Mouse (Mus musculus) macrophage (primary cell): Measurements from ENCODE around the gene Slc4a8. TPM values are rescaled to one million over a fixed set of nuclear protein-coding genes. Genes with fewer than 3 reads are reported as not detected.
"Not testable (repeated sequence)": the region's sequence is repeated elsewhere in the genome, so short reads cannot be mapped to it uniquely, and the experiment has no call there.

Experiments used
- H3K27ac ChIP-seq: fragments of 350-480 bp; formaldehyde crosslinking; 2 replicates; pipeline ENCODE4 v1.9.0; 2021
- H3K36me3 ChIP-seq: fragments of 350-480 bp; formaldehyde crosslinking; 2 replicates; pipeline ENCODE4 v1.9.0; 2021; ENCODE audit errors: inconsistent target
- H3K4me3 ChIP-seq: fragments of 350-480 bp; formaldehyde crosslinking; 2 replicates; pipeline ENCODE4 v1.9.0; 2021; ENCODE audit errors: inconsistent target
- H3K79me2 ChIP-seq: fragments of 350-480 bp; formaldehyde crosslinking; 2 replicates; pipeline ENCODE4 v1.9.0; 2021; ENCODE audit errors: inconsistent target
- WGBS: methylation state at CpG from one replicate; pipeline ENCODE4 v1.1.7; 2026; ENCODE audit warnings: inconsistent platforms; ENCODE audit not compliant: missing documents; 5-methylcytosine and 5-hydroxymethylcytosine counted together
- polyA plus RNA-seq: library from polyadenylated mRNA; stranded (reverse); fragments of 250-400 nt; gene quantifications from 3 replicates; pipeline ENCODE4 v1.2.4, GENCODE M21; 2018; ENCODE audit warnings: inconsistent platforms

Slc4a8 gene
- polyA plus RNA-seq, 1 experiment from 2014 or later = 0.11 TPM

DNA sequence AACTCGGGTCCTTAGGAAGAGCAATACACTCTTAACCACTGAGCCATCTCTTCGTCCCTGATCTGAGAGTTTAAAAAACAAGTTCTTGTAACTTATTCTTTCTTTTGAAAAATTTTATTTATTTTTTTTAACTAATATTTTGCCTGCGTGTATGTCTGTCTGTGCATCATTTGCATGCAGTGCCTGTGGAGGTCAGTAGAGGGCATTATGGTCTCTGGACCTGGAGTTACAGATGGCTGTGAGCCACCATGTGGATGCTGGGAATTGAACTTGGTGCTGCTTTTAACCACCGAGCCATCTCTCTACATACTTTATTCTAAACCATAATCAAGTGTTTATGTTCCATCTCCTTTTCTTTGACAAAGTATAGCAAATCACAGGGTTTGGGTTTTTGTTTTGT is 11.1 kb downstream of the Slc4a8 start:
- Histone ChIP-seq H3K79me2 (no peaks in the 10 kb centered on the region), H3K4me3 (no peak overlapping the region), H3K27ac (no peak overlapping the region), H3K36me3 (no peaks in the 10 kb centered on the region)
- WGBS = 79% methylated on average over 4 of the region's 4 CpGs

DNA sequence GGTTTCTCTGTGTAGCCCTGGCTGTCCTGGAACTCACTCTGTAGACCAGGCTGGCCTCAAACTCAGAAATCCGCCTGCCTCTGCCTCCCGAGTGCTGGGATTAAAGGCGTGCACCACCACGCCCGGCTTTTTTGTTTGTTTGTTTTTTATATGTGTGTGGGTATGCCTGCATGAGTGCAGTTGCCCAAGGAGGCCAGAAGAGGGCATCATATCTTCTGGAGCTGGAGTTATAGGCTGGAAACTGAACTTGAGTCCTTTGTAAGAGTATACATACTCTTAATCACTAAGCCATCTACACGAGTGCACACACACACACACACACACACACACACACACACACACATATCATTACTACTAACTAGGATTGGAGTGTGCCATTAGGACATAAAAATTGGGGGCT is 12.3 kb downstream of the Slc4a8 start:
- not testable (repeated sequence) for H3K27ac ChIP-seq, H3K79me2 ChIP-seq, H3K4me3 ChIP-seq, H3K36me3 ChIP-seq
- WGBS = 97% methylated on average over 5 of the region's 6 CpGs

DNA sequence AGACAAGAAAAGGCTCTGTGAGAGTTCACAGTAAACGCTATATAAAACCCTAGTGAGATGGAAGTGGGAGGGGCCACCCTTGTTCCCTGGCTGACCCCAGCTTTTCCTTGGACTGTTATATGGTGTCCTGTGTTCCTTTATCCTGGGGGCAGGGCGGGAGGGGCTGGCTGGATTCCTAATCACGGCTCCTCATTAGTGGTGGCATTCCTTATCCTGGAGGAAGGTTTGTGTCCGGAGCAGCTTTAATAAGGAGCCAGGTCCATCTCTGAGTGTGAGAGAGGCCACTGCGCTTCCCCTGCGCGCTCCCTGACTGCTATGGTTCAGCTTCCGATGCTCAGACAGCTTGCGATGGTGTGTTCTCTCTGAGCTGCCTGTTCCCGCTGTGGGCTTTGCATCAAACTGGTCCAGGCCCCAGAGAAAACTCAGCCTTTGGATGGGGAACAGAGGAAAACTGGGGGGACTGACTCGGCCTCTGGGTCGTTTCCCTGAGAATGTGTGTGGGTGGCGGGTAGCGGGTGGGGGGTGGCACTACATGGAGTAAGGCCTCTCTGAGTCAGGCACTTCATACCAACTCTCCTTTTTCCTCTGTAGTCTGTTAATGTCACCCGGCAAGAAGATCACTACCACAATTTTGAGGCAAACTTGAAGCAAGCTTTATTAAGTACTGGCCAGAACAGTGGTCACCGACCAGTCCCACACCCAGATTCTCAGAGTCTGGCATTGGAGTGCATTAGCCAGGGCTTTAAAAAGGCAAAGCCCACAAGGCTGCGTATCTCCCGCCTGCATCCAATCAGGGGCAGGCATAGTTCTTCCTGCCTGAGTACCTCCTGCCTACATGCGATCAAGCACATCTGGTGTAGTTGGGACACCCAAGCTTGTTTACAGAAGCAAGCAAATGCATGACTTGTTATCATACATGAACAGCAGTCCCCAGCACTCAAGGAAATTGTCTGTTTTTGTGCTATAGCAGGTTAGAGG is 13.9 kb downstream of the Slc4a8 start:
- Histone ChIP-seq H3K4me3 (no peak overlapping the region), H3K36me3 (no peaks in the 10 kb centered on the region), H3K27ac (no peak overlapping the region), H3K79me2 (no peaks in the 10 kb centered on the region)
- WGBS = 82% methylated on average over 19 of the region's 19 CpGs

DNA sequence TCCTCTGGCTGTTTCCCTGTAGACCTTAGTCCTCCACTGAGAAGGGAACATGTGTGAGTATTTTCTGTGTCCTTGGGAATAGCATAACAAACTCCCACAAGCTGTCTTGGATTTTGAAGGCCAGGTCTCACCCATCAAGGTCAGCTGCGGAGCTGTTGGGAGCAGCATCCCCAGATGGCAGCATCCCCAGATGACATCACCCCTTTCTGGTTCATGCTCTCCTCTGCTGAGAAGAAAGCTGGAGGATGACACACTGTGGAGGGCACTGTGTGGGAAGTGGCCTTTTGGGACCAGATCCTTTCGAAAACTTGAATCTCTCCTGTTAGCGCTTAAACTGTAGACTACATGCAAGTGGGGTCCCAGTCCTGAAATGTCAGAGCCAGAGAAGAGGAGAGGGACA is 14.9 kb downstream of the Slc4a8 start:
- Histone ChIP-seq H3K27ac (no peak overlapping the region), H3K4me3 (no peak overlapping the region), H3K79me2 (no peaks in the 10 kb centered on the region), H3K36me3 (no peaks in the 10 kb centered on the region)
- WGBS = 95% methylated on average over 3 of the region's 3 CpGs

DNA sequence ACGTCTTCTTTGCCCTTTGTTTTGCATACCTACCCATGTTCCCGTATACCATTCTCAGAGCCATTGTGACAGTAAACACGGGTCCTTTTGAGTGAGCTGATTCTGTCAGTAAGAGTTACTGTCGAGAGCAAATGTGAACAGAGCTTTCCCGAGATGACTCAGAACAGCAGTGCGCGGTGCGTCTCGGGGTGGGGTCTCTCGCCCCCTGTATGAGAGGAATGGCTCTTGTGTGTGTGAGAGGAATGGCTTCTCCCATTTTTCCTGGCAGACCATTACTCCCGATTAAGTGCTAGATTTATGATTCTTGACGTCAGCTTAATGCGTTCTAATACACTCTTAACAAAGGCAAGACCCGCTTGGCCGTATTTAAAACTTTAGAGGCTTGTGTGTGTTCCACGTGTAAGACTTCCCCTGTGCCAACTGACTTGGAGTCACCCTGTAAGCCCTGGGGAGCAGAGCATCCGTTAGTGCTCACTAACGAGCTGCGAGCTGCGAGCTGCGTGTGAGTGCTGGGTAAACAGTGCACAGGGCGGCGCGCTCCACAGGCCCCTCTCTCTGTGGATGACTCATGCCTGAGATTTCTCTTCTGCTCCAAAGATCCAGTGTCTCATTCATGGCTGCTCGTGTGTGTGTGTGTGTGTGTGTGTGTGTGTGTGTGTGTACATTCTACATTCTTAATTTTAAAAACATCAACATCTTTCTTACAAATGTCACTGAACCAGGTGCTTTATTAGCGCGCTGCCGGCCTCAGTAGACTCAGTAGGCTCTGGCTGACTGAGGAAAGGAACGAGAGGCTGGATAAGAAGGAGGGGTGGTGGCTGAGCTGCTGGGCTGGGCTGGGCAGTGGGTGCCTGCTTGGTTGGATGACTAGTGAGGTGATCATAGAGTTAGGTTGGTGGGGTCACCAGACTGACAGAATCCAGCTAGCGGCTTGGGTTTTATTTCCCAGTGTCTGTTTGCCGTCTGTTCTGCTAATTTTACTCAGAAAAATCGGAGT is 15.8 kb downstream of the Slc4a8 start:
- H3K36me3 ChIP-seq = no peaks in the 10 kb centered on the region
- WGBS = 78% methylated on average over 31 of the region's 32 CpGs
- H3K4me3 ChIP-seq = no peak overlapping the region
- H3K27ac ChIP-seq = no peak overlapping the region
- no peaks in the 10 kb centered on the region for H3K79me2 ChIP-seq

DNA sequence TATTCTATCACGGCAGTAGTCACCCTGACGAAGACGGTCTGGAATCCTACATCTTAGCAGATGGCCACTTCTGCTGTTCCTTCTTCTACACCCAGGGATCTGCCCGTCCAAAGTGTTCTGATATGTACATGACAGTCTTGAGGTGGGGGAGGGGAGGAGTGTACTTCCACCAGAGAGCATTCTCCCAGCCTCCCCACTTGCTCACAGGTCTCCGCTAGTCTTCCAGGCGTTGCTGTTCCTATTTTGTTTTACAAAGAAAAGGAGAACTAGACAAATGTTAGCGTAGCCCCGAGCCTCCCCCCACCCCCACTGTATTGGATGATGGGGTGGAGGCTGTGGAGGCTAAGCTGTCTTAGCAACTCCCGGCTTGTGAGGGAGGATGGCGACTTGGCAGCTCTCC is 18.3 kb downstream of the Slc4a8 start:
- Histone ChIP-seq H3K27ac (no peak overlapping the region), H3K36me3 (no peaks in the 10 kb centered on the region), H3K4me3 (no peak overlapping the region), H3K79me2 (no peaks in the 10 kb centered on the region)
- WGBS = 38% methylated on average over 10 of the region's 10 CpGs

DNA sequence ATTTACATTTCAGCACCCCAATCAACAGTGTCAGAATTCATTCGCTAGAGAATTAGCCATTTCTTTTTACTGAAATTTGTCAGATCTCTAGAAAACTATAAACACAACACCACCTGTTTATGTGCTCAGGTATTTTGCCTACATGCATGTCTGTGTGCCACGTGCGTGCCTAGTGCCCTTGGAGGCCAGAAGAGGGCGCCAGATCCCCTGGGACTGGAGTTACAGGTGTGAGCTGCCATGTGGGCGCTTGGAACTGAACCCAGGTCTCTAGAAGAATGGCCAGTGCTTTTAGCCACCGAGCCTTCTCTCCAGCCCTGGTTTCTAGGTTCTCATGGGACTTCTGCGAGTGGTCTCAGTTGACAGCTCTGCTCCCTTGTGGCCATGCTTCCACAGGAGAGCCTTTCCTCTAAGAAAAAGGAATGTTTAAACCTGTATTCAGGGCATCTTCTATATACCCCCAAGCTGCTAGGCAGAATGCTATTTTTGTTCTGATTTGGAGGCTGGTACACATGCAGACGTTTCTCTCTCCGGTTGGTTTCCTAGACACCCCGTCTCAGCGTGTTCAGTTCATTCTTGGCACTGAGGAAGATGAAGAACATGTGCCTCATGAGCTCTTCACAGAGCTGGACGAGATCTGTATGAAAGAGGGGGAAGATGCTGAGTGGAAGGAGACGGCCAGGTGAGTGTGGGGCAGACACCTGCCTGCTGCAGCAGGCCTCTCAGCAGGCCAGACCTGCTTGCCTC is 21.9 kb downstream of the Slc4a8 start:
- Histone ChIP-seq H3K36me3 (no peaks in the 10 kb centered on the region), H3K4me3 (no peak overlapping the region), H3K27ac (no peak overlapping the region), H3K79me2 (no peaks in the 10 kb centered on the region)
- 91% methylated on average over 13 of the region's 13 CpGs for WGBS

DNA sequence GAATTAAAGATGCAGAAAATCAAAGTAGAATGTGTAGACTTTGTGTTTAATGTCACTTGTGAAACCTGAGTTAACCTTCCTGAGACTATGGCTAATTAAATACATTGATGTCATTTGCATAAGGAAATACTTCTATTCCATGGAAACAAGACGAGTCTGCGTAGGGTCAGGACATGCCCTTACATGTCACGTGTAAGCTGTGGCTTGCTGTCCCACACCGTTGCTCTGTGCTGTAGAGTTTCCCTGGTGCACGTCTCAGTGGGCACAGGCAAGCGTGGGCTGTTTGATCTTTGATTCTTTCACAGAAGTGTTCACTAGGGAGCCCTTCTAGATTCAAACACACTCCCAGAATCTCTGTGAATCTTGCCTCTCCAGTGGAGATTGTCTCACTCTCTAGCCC is 28.7 kb downstream of the Slc4a8 start:
- Histone ChIP-seq H3K79me2 (no peaks in the 10 kb centered on the region), H3K36me3 (no peaks in the 10 kb centered on the region), H3K4me3 (no peak overlapping the region), H3K27ac (no peak overlapping the region)
- WGBS = 93% methylated on average over 6 of the region's 6 CpGs

DNA sequence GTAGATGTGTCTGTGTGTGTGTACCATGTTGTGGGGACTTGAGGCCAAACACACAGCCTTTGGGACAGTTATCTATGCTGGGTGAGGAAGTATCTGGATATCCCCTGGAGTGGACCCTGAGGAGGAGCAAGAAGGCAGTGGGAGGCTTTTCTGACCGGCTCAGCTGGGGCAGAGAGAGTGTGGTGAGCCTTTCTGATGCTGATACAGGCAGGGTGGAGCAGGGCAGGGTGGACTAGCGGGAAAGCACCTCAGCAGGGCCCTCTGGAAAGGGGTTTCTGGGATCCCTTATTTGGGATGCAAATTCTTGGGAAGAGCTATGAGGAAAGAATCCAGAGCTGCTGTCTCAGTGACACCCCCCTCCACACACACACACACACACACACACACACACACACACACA is 30.8 kb downstream of the Slc4a8 start:
- Histone ChIP-seq H3K79me2 (no peaks in the 10 kb centered on the region), H3K4me3 (no peak overlapping the region), H3K36me3 (no peaks in the 10 kb centered on the region), H3K27ac (no peak overlapping the region)
- 89% methylated on average over 2 of the region's 2 CpGs for WGBS

DNA sequence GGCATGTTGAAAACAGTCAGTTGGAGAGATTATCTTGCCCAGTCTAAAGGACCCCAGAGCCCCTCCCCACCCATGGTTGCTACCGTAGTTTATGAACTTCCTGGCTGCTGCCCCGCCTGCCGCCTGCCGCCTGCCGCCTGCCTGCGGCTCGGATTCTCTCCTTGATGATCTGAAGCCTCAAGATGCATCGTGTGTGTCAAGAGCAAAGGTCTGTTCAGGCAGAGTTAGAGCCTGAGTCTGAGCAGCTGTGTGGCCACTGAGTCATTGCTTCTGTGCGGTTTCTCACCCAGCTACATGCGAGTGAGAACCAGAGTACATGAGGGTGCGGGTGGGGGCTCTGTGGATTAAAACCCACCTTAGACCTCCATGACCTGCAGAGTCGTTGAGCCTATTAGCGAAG is 39.4 kb downstream of the Slc4a8 start:
- Histone ChIP-seq H3K36me3 (no peaks in the 10 kb centered on the region), H3K4me3 (no peak overlapping the region), H3K27ac (no peak overlapping the region), H3K79me2 (no peaks in the 10 kb centered on the region)
- 81% methylated on average over 13 of the region's 13 CpGs for WGBS

DNA sequence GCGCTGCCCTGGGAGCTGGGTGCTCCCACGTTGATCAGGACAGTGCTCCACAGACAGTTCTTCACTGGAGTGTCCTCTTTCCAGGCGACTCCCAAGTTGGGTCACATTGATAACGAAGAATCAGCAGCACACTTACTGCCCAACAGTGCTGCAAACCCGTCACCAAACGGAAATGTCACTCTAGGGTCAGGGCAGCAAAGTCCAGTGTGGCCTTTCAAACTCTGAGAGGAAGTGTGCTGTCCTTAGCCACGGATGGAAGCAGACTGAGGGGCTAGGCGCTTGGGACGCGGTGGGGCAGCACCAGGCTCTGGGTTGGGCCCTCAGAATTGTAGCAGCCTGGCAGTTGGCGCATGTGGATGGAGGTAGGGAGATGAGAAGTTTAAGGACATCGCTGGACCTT is 46.5 kb downstream of the Slc4a8 start:
- 84% methylated on average over 12 of the region's 12 CpGs for WGBS
- Histone ChIP-seq H3K36me3 (no peaks in the 10 kb centered on the region), H3K79me2 (no peaks in the 10 kb centered on the region), H3K4me3 (no peak overlapping the region), H3K27ac (no peak overlapping the region)

DNA sequence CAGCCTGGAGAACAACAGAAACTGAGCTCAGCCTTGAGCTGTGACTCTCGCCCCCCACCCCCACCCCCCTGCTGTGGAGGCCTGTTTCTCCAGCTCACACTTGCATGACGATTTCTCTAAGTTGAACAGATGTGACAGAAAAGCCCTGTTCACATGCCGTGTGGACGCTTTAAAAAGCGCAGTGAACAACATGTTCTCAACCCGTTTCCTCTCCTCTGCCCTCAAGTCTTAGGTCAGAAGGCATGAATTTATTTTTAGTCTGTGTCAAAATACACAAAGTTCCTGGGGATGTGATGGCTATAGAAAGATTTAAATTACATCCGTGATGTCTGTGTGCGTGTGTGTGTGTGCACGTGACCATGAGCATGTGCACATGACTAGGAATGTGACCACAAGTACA is 46.9 kb downstream of the Slc4a8 start:
- WGBS = 50% methylated on average over 9 of the region's 9 CpGs
- Histone ChIP-seq H3K27ac (no peak overlapping the region), H3K36me3 (no peaks in the 10 kb centered on the region), H3K4me3 (no peak overlapping the region), H3K79me2 (no peaks in the 10 kb centered on the region)

DNA sequence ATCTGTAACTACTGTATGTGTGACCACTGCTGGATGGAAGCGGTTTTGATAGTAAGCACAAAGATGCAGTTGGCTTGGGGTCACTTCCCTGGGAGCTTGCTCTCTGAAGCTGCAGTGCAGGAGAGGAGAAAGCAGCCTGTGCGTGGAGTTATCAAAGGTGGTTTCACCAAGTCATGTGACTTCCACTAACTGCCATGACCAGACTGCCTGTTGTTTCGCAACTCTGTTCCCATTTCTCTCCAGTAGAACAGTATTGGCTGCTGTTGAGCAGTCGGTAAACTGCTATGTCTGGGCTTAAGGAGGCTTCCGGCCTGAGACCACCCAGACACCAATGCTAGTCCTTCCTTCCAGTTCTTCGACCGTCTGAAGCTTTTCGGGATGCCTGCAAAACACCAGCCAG is 48.7 kb downstream of the Slc4a8 start:
- Histone ChIP-seq H3K79me2 (no peaks in the 10 kb centered on the region), H3K27ac (no peak overlapping the region), H3K36me3 (no peaks in the 10 kb centered on the region), H3K4me3 (no peak overlapping the region)
- 7% methylated on average over 8 of the region's 8 CpGs for WGBS

DNA sequence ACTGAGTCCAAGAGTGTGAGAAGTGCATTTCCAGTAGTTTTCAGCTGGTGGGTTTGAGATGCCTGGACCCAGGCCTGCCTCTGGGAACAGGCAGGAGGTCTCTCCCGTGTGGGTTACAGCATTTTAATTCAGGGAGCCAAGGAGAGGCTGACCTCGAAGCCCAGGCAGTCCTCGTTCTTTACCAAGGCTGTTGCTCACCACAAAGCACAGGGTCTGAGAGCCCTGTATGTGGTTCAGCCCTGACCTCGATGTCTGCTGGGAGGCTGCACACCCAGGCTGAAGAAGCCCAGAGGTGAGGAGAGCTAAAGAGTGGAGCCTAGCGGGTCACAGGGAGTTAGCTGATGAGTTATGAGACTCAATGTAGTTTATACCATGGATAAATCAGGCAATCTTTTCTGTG is 52.0 kb downstream of the Slc4a8 start:
- WGBS = 61% methylated on average over 5 of the region's 5 CpGs
- Histone ChIP-seq H3K27ac (no peak overlapping the region), H3K4me3 (no peak overlapping the region), H3K36me3 (no peaks in the 10 kb centered on the region), H3K79me2 (no peaks in the 10 kb centered on the region)
